Mouse (Mus musculus): ENCODE data around the gene 5330417H12Rik. TPM values are rescaled to one million over a fixed set of nuclear protein-coding genes. Genes with fewer than 3 reads are reported as not detected.

5330417H12Rik gene
- not detected for polyA plus RNA-seq (2015; fragmentation: Illumina TruSeq; extraction: RNeasy Lipid Tissue Mini Kit (QIAGEN cat#74804); ENCODE audit: insufficient read depth, low replicate concordance)

GRCm38 (mm10) chr7:107625061-107625460 lies at the start of gene 5330417H12Rik:
Gene 5330417H12Rik, minus strand, starts transcription at chr7:107625161.

GRCm38 (mm10) chr7:107594857-107595402 lies 30.0 kb downstream of the 5330417H12Rik start, which contains the start of gene Ppfibp2:
Gene Ppfibp2, plus strand, starts transcription at chr7:107595207.

Other genes starting within 250 kb of the 5330417H12Rik start
- 11.1 TPM for gene Olfml1, start 57.7 kb downstream of the 5330417H12Rik start, polyA plus RNA-seq (2015; fragmentation: Illumina TruSeq; extraction: RNeasy Lipid Tissue Mini Kit (QIAGEN cat#74804); ENCODE audit: insufficient read depth, low replicate concordance)
- 18.0 TPM for gene Ppfibp2, start 30.0 kb downstream of the 5330417H12Rik start, polyA plus RNA-seq (2015; fragmentation: Illumina TruSeq; extraction: RNeasy Lipid Tissue Mini Kit (QIAGEN cat#74804); ENCODE audit: insufficient read depth, low replicate concordance)
- not detected for gene Cyb5r2, start 132.9 kb upstream of the 5330417H12Rik start, polyA plus RNA-seq (2015; fragmentation: Illumina TruSeq; extraction: RNeasy Lipid Tissue Mini Kit (QIAGEN cat#74804); ENCODE audit: insufficient read depth, low replicate concordance)
- not detected for gene Ovch2, start 176.0 kb upstream of the 5330417H12Rik start, polyA plus RNA-seq (2015; fragmentation: Illumina TruSeq; extraction: RNeasy Lipid Tissue Mini Kit (QIAGEN cat#74804); ENCODE audit: insufficient read depth, low replicate concordance)
- gene Olfr467, start 187.1 kb upstream of the 5330417H12Rik start, polyA plus RNA-seq (2015; fragmentation: Illumina TruSeq; extraction: RNeasy Lipid Tissue Mini Kit (QIAGEN cat#74804); ENCODE audit: insufficient read depth, low replicate concordance): not detected
- gene Olfr469, start 200.4 kb upstream of the 5330417H12Rik start, polyA plus RNA-seq (2015; fragmentation: Illumina TruSeq; extraction: RNeasy Lipid Tissue Mini Kit (QIAGEN cat#74804); ENCODE audit: insufficient read depth, low replicate concordance): not detected
- not detected for gene Olfr470, start 222.3 kb upstream of the 5330417H12Rik start, polyA plus RNA-seq (2015; fragmentation: Illumina TruSeq; extraction: RNeasy Lipid Tissue Mini Kit (QIAGEN cat#74804); ENCODE audit: insufficient read depth, low replicate concordance)